Mouse (Mus musculus): ENCODE data around the gene Thbs2. TPM values are rescaled to one million over a fixed set of nuclear protein-coding genes. Genes with fewer than 3 reads are reported as not detected.

The Thbs2 gene
- total and polyA plus RNA-seq, 3 experiments, result 0.03 TPM; not detected in 2

DNA sequence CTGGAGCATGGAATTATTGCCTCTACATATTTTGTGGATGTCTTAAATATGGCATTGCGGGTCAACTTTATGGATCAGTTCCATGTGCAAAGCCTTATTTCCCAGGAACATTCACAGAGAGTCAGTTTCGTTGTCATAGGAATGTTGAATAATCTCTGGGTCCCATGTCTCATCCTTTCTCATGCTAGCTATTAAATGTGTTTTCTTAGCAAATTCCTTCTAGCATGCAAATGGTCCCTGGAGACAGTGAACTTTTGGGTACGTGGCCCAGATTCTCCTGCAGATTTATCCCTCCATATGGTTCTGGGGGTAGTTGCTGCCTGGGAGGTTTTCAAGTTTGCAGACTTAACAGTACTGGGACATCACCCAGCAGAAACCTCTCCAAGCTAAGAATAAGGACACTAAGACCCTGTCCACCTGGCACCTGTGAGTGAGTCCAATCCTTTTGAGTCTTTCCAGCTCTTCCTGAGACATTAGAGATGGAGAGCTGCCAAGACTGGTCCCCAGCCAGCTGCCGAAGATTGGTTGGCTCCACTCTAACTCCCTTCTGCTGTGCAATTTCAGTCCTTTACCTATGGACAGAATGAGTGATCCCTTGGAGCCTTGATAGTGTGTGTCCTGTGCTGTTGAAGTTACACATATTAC is 45.9 kb downstream of the Thbs2 start:
- no peaks in the 10 kb centered on the region for H3K79me2 ChIP-seq (replicated peaks; ENCODE audit: control insufficient read depth, extremely low read depth, insufficient read depth, poor library complexity, severe bottlenecking)

DNA sequence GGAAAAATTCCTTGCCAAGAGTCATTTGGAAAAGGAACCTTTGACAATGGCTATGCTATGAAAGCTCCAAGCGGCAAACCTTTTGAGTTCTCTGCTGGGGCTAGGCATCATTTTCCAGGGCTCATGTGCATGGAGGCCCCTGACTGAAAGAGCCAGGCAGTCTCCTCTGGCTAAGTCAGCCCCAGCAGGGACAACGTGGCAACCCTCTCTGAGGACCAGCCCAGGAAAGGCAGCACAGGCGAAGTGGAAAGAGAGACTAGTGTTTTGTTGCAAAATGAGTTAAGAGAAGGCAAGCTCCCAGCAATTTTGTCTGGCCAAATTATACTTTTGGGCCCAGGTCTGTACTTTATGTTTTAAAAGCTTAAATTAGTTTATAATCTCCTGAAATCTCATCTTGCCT is 50.0 kb downstream of the Thbs2 start:
- Histone ChIP-seq H3K27me3 (replicated peaks) (no peaks in the 10 kb centered on the region), H3K36me3 (replicated peaks in 1 of 2; ENCODE audit: control insufficient read depth in 1 of 2, insufficient read depth in 1 of 2, low read length in 1 of 2) (no peaks in the 10 kb centered on the region), H3K9me3 (replicated peaks; ENCODE audit: low read length) (no peaks in the 10 kb centered on the region), H3K4me2 (ENCODE audit: insufficient read depth, low read depth, poor library complexity, severe bottlenecking) (no peak overlapping the region), H3K4me3 (replicated peaks in 1 of 3; ENCODE audit: low read depth in 2 of 3, low read length in 2 of 3, poor library complexity in 1 of 3) (no peak overlapping the region), H3K79me2 (replicated peaks; ENCODE audit: control insufficient read depth, extremely low read depth, insufficient read depth, poor library complexity, severe bottlenecking) (no peaks in the 10 kb centered on the region), H3K4me1 (ENCODE audit: control insufficient read depth in 1 of 2, insufficient read depth in 2 of 2) (no peaks in the 10 kb centered on the region), H3K27ac (ENCODE audit: insufficient read depth, low read depth) (no peak overlapping the region), H3K9ac (ENCODE audit: insufficient read depth, low read depth) (no peak overlapping the region)
- dilution Hi-C loops (cut with MboI; ENCODE audit: extremely low pct_ligation_motif_present, extremely low pct_unique_long_range_greater_than_20kb, low sequenced_read_pairs) (no loop called here), in situ Hi-C loops (cut with MboI; ENCODE audit: low pct_ligation_motif_present, low pct_unique_long_range_greater_than_20kb, low sequenced_read_pairs) (no loop called here)
- no peak for DNase-seq (ENCODE audit: extremely low read depth)
- TF ChIP-seq RAD21 (IDR thresholded peaks at IDR 0.05; ENCODE audit: low read depth, low read length), result no peak
- TF ChIP-seq MAFK (IDR thresholded peaks at IDR 0.05; ENCODE audit: insufficient replicate concordance, low read length), result no peak
- TF ChIP-seq USF2 (conservative IDR thresholded peaks at IDR 0.05; ENCODE audit: low read depth, low read length), result no peak
- no peak for TF ChIP-seq TCF12 (IDR thresholded peaks at IDR 0.05; ENCODE audit: low read depth, low read length)
- no peak for TF ChIP-seq IRF4 (IDR thresholded peaks at IDR 0.05; ENCODE audit: low read depth, low read length)
- TF ChIP-seq UBTF (IDR thresholded peaks at IDR 0.05; ENCODE audit: low read depth, low read length), result no peak
- no peak for TF ChIP-seq ELF1 (IDR thresholded peaks at IDR 0.05; ENCODE audit: low read depth, low read length)
- TF ChIP-seq POLR2AphosphoS2 (IDR thresholded peaks at IDR 0.05; ENCODE audit: low read depth, low read length), result no peak
- no peak for TF ChIP-seq MAZ (IDR thresholded peaks at IDR 0.05; ENCODE audit: low read depth, low read length)
- no peak for TF ChIP-seq NRF1 (IDR thresholded peaks at IDR 0.05; ENCODE audit: low read depth, low read length)
- no peak for TF ChIP-seq CTCF (conservative IDR thresholded peaks at IDR 0.05 in 1 of 2, IDR thresholded peaks at IDR 0.05 in 1 of 2; ENCODE audit: low read depth in 2 of 2, low read length in 2 of 2)
- no peak for TF ChIP-seq ZMIZ1 (IDR thresholded peaks at IDR 0.05; ENCODE audit: low read depth, low read length)
- TF ChIP-seq POLR2A (IDR thresholded peaks at IDR 0.05; ENCODE audit: low read depth, low read length), result no peak
- TF ChIP-seq HCFC1 (IDR thresholded peaks at IDR 0.05; ENCODE audit: low read depth, low read length), result no peak
- no peak for TF ChIP-seq USF1 (IDR thresholded peaks at IDR 0.05; ENCODE audit: low read depth, low read length)
- TF ChIP-seq E2F4 (IDR thresholded peaks at IDR 0.05; ENCODE audit: insufficient replicate concordance, low read depth, low read length), result no peak
- TF ChIP-seq SIN3A (IDR thresholded peaks at IDR 0.05; ENCODE audit: low read length), result no peak
- TF ChIP-seq ZKSCAN1 (IDR thresholded peaks at IDR 0.05; ENCODE audit: borderline replicate concordance, low read depth, low read length), result no peak
- no peak for TF ChIP-seq MYC (IDR thresholded peaks at IDR 0.05; ENCODE audit: low read depth, low read length)

More for the DNA sequence above, 45.9 kb downstream of the Thbs2 start:
- no peaks in the 10 kb centered on the region for H3K4me1 ChIP-seq (ENCODE audit: control insufficient read depth in 1 of 2, insufficient read depth in 2 of 2)
- no peaks in the 10 kb centered on the region for H3K36me3 ChIP-seq (replicated peaks in 1 of 2; ENCODE audit: control insufficient read depth in 1 of 2, insufficient read depth in 1 of 2, low read length in 1 of 2)
- DNase-seq (ENCODE audit: extremely low read depth), result no peak
- TF ChIP-seq ZMIZ1 (IDR thresholded peaks at IDR 0.05; ENCODE audit: low read depth, low read length), result no peak
- no peak for TF ChIP-seq JUND (conservative IDR thresholded peaks at IDR 0.05; ENCODE audit: low read depth, low read length)
- no peak overlapping the region for H3K27ac ChIP-seq (ENCODE audit: insufficient read depth, low read depth)
- no peak overlapping the region for H3K4me3 ChIP-seq (replicated peaks in 1 of 3; ENCODE audit: low read depth in 2 of 3, low read length in 2 of 3, poor library complexity in 1 of 3)
- no peaks in the 10 kb centered on the region for H3K27me3 ChIP-seq (replicated peaks)
- in situ Hi-C loops (cut with MboI; ENCODE audit: low pct_ligation_motif_present, low pct_unique_long_range_greater_than_20kb, low sequenced_read_pairs) (no loop called here), dilution Hi-C loops (cut with MboI; ENCODE audit: extremely low pct_ligation_motif_present, extremely low pct_unique_long_range_greater_than_20kb, low sequenced_read_pairs) (no loop called here)
- no peaks in the 10 kb centered on the region for H3K9me3 ChIP-seq (replicated peaks; ENCODE audit: low read length)
- H3K4me2 ChIP-seq (ENCODE audit: insufficient read depth, low read depth, poor library complexity, severe bottlenecking), result no peak overlapping the region
- H3K9ac ChIP-seq (ENCODE audit: insufficient read depth, low read depth), result no peak overlapping the region
